Mouse (Mus musculus) myocyte (in vitro differentiated cells): ENCODE data around the gene Zkscan5. TPM values are rescaled to one million over a fixed set of nuclear protein-coding genes. Genes with fewer than 3 reads are reported as not detected.
"Not testable (repeated sequence)": the region's sequence is repeated elsewhere in the genome, so short reads cannot be mapped to it uniquely, and the experiment has no call there.

Experiments
- H3K27me3 ChIP-seq: one replicate; pipeline ENCODE4 v1.6.1; 2011; ENCODE audit not compliant: control insufficient read depth, insufficient read depth, insufficient read length
- H3K36me3 ChIP-seq: one replicate; pipeline ENCODE4 v1.6.1; 2011; ENCODE audit not compliant: control insufficient read depth, insufficient read depth
- H3K4me2 ChIP-seq: one replicate; pipeline ENCODE4 v1.6.1; 2011; ENCODE audit warnings: low read depth, control low read depth
- H3K4me3 ChIP-seq: one replicate; pipeline ENCODE4 v1.5.1; 2011; ENCODE audit warnings: mild to moderate bottlenecking, control low read depth, moderate library complexity
- H3K79me2 ChIP-seq: one replicate; pipeline ENCODE4 v1.6.1; 2011; ENCODE audit not compliant: control insufficient read depth, insufficient read depth
- H3ac ChIP-seq: one replicate; pipeline ENCODE4 v1.6.1; 2011; ENCODE audit not compliant: control insufficient read depth, insufficient read length
- CEBPB ChIP-seq: IDR thresholded peaks from 2 replicates; pipeline ENCODE4 v1.6.1; 2011; ENCODE audit warnings: mild to moderate bottlenecking, moderate library complexity; ENCODE audit not compliant: poor library complexity, insufficient read depth, severe bottlenecking
- E2F4 ChIP-seq: IDR thresholded peaks from one replicate; pipeline ENCODE4 v1.6.1; 2011; ENCODE audit warnings: mild to moderate bottlenecking, control low read depth, moderate library complexity; ENCODE audit not compliant: insufficient read depth
- MAX ChIP-seq: IDR thresholded peaks from one replicate; pipeline ENCODE4 v1.6.1; 2011; ENCODE audit warnings: low read depth, mild to moderate bottlenecking, control low read depth
- MYOD1 ChIP-seq, 3 experiments: IDR thresholded peaks; one replicate each; pipeline ENCODE4 v1.6.1; 2011; ENCODE audit warnings: control low read depth in 2 of 3, low read depth in 2 of 3, mild to moderate bottlenecking in 2 of 3, moderate library complexity in 1 of 3; ENCODE audit not compliant: insufficient read length in 2 of 3, control insufficient read depth in 1 of 3
- MYOG ChIP-seq, 3 experiments: IDR thresholded peaks; one replicate each; pipeline ENCODE4 v1.6.1; 2011; ENCODE audit warnings: control low read depth in 2 of 3, low read depth in 2 of 3, mild to moderate bottlenecking in 2 of 3; ENCODE audit not compliant: insufficient read length in 2 of 3, control insufficient read depth in 1 of 3, insufficient read depth in 1 of 3
- POLR2A ChIP-seq: IDR thresholded peaks from one replicate; pipeline ENCODE4 v1.6.1; 2011; ENCODE audit warnings: low read depth, mild to moderate bottlenecking, control low read depth, moderate library complexity; ENCODE audit not compliant: insufficient read length
- POLR2AphosphoS2 ChIP-seq: IDR thresholded peaks from one replicate; pipeline ENCODE4 v1.6.1; 2011; ENCODE audit warnings: low read depth, control low read depth; ENCODE audit not compliant: insufficient read length
- REST ChIP-seq: IDR thresholded peaks from one replicate; pipeline ENCODE4 v1.6.1; 2011; ENCODE audit warnings: mild to moderate bottlenecking, control low read depth, moderate library complexity; ENCODE audit not compliant: insufficient read depth, insufficient read length
- SRF ChIP-seq: IDR thresholded peaks from one replicate; pipeline ENCODE4 v1.6.1; 2011; ENCODE audit warnings: low read depth; ENCODE audit not compliant: control insufficient read depth, insufficient read length
- TCF12 ChIP-seq: IDR thresholded peaks from one replicate; pipeline ENCODE4 v1.6.1; 2011; ENCODE audit warnings: mild to moderate bottlenecking, control low read depth; ENCODE audit not compliant: poor library complexity, insufficient read depth, severe bottlenecking
- TCF3 ChIP-seq: IDR thresholded peaks from one replicate; pipeline ENCODE4 v1.6.1; 2011; ENCODE audit warnings: low read depth, control low read depth; ENCODE audit not compliant: insufficient read length
- USF1 ChIP-seq: IDR thresholded peaks from one replicate; pipeline ENCODE4 v1.6.1; 2011; ENCODE audit warnings: low read depth, mild to moderate bottlenecking, control low read depth, moderate library complexity
- polyA plus RNA-seq: library from polyadenylated mRNA; unstranded; fragments of >200 nt; fragmentation: generic; extraction: Trizol; gene quantifications from one replicate; pipeline ENCODE4 v1.2.1, GENCODE M21; 2012; ENCODE audit warnings: missing spikeins

The Zkscan5 gene
- polyA plus RNA-seq, 1 experiment: 5.9 TPM

- Histone ChIP-seq H3ac (no peak overlapping the region), H3K4me3 (no peak overlapping the region), H3K27me3 (no peaks in the 10 kb centered on the region), H3K4me2 (no peak overlapping the region), H3K36me3 (no peaks in the 10 kb centered on the region), H3K79me2 (no peaks in the 10 kb centered on the region)
- TF ChIP-seq MYOG (IDR thresholded peaks at IDR 0.05; ENCODE audit: control insufficient read depth in 1 of 3, insufficient read depth in 1 of 3, insufficient read length in 2 of 3, low read depth in 2 of 3): no peak
- no peak for TF ChIP-seq USF1
- no peak for TF ChIP-seq MYOD1 (IDR thresholded peaks at IDR 0.05; ENCODE audit: control insufficient read depth in 1 of 3, insufficient read length in 2 of 3, low read depth in 2 of 3)
- TF ChIP-seq POLR2A: no peak
- TF ChIP-seq MAX: no peak
- no peak for TF ChIP-seq TCF12
These were observed 18.5 kb downstream of the Zkscan5 start for GRCm38 (mm10) chr5:145222840-145223239.

GRCm38 (mm10) chr5:145223395-145223794 lies 19.0 kb downstream of the Zkscan5 start:
- Histone ChIP-seq H3ac (no peak overlapping the region), H3K36me3 (no peaks in the 10 kb centered on the region), H3K27me3 (no peaks in the 10 kb centered on the region), H3K79me2 (no peaks in the 10 kb centered on the region), H3K4me2 (no peak overlapping the region), H3K4me3 (no peak overlapping the region)
- TF ChIP-seq SRF (no peak), CEBPB (no peak), TCF3 (no peak), POLR2AphosphoS2 (no peak), POLR2A (no peak)

DNA sequence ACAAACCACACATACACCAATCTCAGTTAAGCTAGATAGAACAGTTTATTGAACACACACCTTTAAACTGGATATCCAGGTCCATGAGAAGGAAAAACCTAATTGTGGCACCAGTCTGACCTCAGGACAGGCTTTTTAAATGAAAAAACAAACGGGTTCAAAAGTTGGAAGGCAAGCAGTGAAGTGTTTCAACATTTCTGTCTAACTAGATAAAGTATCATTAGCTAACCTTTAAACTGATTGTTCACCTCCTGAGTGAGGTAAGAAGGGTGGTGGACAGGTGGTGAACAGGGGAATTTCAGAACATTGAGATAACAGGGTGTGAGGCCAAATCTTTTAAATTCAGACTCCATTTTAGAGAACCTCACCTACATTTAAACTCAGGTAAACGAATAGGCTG lies 22.1 kb downstream of the Zkscan5 start:
- no peaks in the 10 kb centered on the region for H3K27me3 ChIP-seq
- H3ac ChIP-seq: no peak overlapping the region
- H3K4me3 ChIP-seq: no peak overlapping the region
- no peak overlapping the region for H3K4me2 ChIP-seq
- H3K36me3 ChIP-seq: no peaks in the 10 kb centered on the region
- TF ChIP-seq TCF12: no peak
- TF ChIP-seq SRF: no peak
- no peak for TF ChIP-seq MAX
- TF ChIP-seq USF1: no peak
- no peak for TF ChIP-seq REST
- TF ChIP-seq CEBPB: no peak
- no peak for TF ChIP-seq POLR2A
- TF ChIP-seq POLR2AphosphoS2: no peak
- no peak for TF ChIP-seq MYOD1 (IDR thresholded peaks at IDR 0.05; ENCODE audit: control insufficient read depth in 1 of 3, insufficient read length in 2 of 3, low read depth in 2 of 3)
- TF ChIP-seq TCF3: no peak
- no peak for TF ChIP-seq E2F4
- TF ChIP-seq MYOG (IDR thresholded peaks at IDR 0.05; ENCODE audit: control insufficient read depth in 1 of 3, insufficient read depth in 1 of 3, insufficient read length in 2 of 3, low read depth in 2 of 3): no peak
- no peaks in the 10 kb centered on the region for H3K79me2 ChIP-seq

GRCm38 (mm10) chr5:145229283-145229682 lies 24.9 kb downstream of the Zkscan5 start:
- H3K36me3 ChIP-seq, H3K4me2 ChIP-seq, H3ac ChIP-seq, H3K4me3 ChIP-seq, H3K27me3 ChIP-seq: not testable (repeated sequence)
- H3K79me2 ChIP-seq: peaks cover 27% of the 10 kb centered on the region

GRCm38 (mm10) chr5:145230641-145231040 lies 26.3 kb downstream of the Zkscan5 start:
- H3K27me3 ChIP-seq: no peaks in the 10 kb centered on the region
- H3K79me2 ChIP-seq: peaks cover 41% of the 10 kb centered on the region
- H3K36me3 ChIP-seq: peaks cover 15% of the 10 kb centered on the region
- H3K4me2 ChIP-seq: peak overlapping the region; percentile 95
- no peak overlapping the region for H3ac ChIP-seq
- no peak for TF ChIP-seq POLR2A
- H3K4me3 ChIP-seq: peak overlapping the region; percentile 71

GRCm38 (mm10) chr5:145231367-145231871 lies 27.1 kb downstream of the Zkscan5 start, which contains the start of gene Zfp655:
Gene Zfp655, plus strand, starts transcription at chr5:145231715.
- H3K4me3 ChIP-seq: peak within 1 kb of the TSS; percentile 71
- peak within 1 kb of the TSS; percentile 64 for H3ac ChIP-seq
- H3K27me3 ChIP-seq: no peaks in the 10 kb centered on the region
- H3K4me2 ChIP-seq: peak within 1 kb of the TSS; percentile 95
- peaks cover 18% of the 10 kb centered on the region for H3K36me3 ChIP-seq
- peaks cover 48% of the 10 kb centered on the region for H3K79me2 ChIP-seq
- no peak for TF ChIP-seq TCF12
- no peak for TF ChIP-seq MAX
- peak in 1 of 3 experiments; percentile 41 for TF ChIP-seq MYOD1 (IDR thresholded peaks at IDR 0.05; ENCODE audit: control insufficient read depth in 1 of 3, insufficient read length in 2 of 3, low read depth in 2 of 3)
- TF ChIP-seq E2F4: no peak
- TF ChIP-seq TCF3: no peak
- TF ChIP-seq MYOG (IDR thresholded peaks at IDR 0.05; ENCODE audit: control insufficient read depth in 1 of 3, insufficient read depth in 1 of 3, insufficient read length in 2 of 3, low read depth in 2 of 3): peak in 1 of 3 experiments; percentile 57
- peak; percentile 94 for TF ChIP-seq POLR2AphosphoS2
- no peak for TF ChIP-seq SRF
- TF ChIP-seq USF1: peak; percentile 65
- peak; percentile 94 for TF ChIP-seq POLR2A
- TF ChIP-seq REST: no peak
- no peak for TF ChIP-seq CEBPB
